Mouse (Mus musculus) embryo, embryonic 10.5 days (tissue): ENCODE measurements around the gene Rassf7.
A peak's percentile ranks its signal among the peaks of the same experiment; 100 is the strongest.
"Not testable (repeated sequence)": the region's sequence is repeated elsewhere in the genome, so short reads cannot be mapped to it uniquely, and the experiment has no call there.

Experiments used
- DNase-seq: peaks from one replicate; pipeline ENCODE4 v3.0.0-alpha.2; 2015; ENCODE audit warnings: low spot score

Rassf7 gene

DNA sequence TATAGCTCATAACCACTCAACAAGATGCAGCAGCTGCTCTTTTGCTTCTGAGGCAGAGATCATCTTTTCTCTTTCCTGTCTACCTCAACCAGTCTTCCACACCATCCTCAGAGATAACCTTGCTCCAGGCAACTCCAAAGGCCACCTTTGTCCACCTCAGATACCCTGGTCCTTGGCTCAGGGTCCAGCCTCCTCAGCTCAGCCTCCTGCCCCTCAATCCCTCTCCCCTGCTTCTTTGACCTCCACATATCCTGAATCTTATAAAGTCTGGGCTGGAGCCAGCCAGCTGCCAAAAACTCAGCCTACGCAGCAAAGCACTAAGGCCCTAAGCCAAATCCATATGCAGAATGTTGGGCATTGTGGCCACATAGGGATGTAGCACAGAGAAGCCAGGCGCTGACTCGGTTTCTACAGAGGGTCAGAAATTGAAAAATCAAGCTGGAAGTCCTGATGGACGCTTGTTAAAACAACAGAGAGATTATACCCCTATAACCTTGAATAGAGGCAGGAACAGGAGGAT is 7.1 kb downstream of the Rassf7 start:
- DNase-seq = no peak

DNA sequence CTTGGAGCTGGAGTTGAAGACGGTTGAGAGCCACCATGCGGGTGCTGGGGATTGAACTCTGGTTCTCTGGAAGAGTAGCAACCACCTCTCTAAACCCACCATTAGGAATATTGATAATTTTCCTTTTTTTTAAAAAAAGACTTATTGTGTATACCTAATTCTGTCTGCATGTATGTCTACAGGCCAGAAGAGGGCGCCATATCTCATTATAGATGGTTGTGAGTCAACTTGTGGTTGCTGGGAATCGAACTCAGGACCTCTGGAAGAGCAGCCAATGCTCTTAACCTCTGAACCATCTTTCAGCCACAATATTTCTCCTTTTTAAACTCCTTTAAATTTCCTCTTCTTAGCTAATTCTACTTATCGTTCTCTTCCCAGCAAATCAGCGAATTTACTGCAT is 10.9 kb downstream of the Rassf7 start:
- no peak for DNase-seq

DNA sequence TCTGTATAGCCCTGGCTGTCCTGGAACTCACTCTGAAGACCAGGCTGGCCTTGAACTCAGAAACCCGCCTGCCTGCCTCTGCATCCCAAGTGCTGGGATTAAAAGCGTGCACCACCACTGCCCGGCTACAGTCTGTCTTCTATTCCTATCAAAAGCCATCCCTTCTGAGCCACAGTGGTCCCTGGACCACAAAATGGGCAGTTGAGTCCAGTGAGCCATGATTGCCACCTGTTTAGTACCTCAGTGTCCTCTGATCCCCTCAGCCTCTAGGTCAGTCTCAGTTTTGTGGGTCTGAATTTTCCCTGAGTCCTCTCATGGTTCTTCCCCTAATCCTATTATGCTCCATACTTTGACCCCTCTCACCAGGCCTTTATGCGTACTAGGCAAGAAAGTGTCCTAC is 12.1 kb downstream of the Rassf7 start:
- no peak for DNase-seq

DNA sequence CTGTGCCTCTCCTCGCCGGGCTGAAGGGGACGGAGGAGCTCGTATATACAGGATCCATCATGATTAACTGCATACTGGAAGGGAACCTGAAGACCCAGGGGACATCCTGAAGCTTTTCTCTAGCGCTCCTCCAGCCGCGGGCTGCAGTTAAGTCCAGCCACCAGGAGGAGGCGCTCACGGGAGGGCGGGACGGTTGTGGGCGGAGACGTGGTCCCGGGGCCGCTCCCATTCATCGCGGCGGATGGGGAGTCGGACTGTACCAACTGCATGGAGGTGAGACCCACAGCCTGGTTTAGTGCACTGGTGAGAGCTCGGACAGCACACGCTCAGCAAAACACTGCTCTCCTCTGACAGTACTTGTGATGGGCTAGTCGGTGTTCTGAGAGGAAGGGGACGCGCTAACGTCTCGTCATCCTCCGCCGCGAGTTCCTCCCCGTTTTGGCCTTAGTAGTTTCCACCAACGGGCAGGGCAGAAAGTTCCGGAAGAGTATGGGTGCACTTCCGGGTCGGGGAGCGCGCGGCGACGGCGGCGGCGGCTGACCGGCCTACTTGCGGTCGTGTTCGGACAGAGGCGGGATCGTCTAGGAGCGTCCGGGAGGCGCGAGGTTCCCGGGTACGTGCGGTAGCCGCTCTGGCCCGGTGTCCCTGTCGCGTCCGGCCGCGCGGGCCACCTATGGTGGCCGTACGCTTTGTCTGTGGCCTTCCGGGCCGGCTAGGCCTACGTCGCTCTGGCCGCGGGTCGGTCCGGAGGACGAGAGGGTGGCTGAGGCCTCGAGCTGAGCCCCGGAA is 12.8 kb downstream of the Rassf7 start, which contains the start of gene Phrf1:
TSS of gene Phrf1 (plus strand) at position 506 of the 789 bp plus-strand sequence.
- DNase-seq = peak; percentile 92

DNA sequence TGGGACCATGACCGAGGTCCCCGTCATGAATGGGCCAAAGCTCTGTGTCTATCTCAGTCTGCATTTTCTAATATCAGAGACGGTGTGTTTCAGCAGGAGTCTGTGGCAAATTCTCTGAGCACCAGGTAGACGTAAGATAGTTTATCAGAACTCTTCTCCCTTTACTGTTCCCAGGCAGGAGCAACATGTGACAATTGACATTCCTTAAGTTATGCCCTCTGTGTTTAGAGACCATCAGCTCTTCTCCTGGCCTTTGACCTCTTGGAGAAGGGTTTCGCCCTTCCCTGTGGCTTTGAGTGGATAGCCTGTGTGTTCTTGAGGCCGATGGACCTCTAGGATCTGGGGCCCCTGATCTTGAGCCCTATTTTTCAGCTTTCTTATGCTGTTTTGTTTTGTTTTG is 14.0 kb downstream of the Rassf7 start:
- no peak for DNase-seq

DNA sequence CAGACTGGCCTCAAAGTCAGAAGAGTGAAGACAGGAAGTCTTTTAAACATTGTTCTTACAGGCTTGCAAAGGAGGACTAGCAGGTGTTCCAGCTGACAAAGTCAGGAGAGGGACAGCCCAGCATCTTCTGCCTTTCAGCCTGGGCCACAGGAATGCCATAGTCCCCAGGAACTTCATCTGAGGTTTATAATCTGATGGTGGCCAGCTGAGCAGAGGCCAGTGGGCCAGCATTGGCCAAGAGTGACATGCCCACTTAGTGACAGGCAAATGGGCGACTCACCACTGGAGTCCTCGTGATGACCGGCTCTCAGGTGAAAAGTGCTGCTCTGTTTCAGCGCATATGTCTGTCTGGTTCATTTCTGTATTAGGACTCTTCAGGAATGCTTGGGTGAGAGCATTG is 14.9 kb downstream of the Rassf7 start:
- DNase-seq = no peak

DNA sequence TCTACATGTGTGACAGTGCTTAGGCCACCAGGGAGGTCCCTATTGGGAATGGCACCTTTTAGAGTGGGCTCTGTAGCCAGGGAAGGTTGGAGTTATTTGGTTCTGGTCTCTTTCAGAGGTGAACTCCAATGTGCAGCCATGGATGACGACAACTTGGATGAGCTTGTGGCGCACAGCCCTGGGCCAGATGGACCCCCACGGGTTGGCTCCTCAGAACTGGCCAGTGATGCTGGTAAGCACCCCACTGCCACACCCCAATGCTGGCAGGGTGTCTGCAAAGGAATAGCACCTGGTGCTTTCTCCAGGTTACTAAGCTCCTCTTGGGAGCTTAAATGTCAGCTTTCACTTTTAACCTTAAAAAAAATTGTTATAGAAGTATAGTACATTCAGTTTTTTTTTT is 15.5 kb downstream of the Rassf7 start:
- DNase-seq = no peak

DNA sequence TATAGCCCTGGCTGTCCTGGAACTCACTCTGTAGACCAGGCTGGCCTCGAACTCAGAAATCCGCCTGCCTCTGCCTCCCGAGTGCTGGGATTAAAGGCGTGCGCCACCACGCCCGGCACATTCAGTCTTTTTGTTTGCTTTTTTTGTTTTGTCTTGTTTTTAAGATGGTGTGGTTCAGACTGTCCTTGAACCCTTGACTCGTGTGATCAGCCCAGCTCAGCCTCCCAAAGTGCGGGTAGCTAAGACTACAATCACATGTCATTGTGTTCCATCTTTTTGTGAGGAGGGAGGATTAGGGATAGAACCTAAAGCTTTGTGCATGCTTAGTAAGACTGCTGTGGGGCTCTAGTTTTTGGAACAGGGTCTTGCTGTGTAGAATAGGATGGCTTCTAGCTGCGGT is 15.9 kb downstream of the Rassf7 start:
- no peak for DNase-seq

DNA sequence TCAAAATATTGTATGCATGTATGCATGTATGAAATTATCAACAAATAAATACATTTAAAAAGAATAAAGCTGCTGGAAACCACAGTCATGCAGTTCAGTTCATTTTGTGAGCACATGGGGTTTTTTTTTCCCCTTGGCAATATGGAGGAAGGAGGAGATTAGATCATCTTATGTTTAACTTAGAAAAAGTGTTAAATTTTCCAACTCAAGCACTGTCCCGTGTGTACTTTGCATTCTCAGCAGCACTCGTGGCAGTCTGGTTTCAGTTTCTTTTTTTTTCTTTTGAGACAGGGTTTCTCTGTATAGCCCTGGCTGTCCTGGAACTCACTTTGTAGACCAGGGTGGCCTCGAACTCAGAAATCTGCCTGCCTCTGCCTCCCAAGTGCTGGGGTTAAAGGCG is 34.8 kb downstream of the Rassf7 start:
- not testable (repeated sequence) for DNase-seq

DNA sequence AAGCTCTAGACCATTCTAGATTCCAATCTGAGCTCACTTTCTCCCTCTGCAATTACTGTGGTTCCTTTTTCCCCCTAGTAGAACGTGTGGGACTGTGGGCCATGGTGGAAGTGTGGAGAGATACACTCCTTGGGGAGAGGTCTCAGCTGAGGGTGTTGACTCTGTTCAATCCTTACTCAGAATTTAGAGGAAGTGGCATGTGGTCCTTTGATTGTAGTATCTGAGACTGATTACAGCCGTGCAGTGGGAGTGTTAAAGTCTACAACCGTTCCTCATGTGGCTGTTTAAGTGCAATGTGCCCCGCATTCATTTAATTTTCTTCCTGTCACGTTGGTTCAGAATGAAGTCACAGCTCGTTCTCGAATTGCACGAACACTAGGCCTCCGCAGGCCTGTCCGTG is 40.5 kb downstream of the Rassf7 start:
- DNase-seq = no peak

DNA sequence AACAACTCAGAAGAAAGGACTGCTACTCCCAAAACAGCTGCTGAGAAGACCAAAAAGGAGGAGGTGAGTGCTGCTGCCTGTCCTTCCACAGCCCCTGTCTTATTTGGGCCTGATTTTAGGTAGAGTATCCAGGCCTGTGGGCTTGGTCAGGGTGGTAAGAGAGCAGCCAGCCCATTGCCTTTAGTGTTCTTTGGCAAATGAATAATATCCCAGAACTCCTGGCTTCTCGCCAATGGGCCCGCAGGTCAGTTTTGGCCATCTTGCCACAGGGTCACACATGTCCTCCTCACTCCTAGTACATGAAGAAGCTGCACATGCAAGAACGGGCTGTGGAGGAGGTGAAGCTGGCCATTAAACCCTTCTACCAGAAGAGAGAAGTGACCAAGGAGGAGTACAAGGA is 45.8 kb downstream of the Rassf7 start:
- DNase-seq = no peak

DNA sequence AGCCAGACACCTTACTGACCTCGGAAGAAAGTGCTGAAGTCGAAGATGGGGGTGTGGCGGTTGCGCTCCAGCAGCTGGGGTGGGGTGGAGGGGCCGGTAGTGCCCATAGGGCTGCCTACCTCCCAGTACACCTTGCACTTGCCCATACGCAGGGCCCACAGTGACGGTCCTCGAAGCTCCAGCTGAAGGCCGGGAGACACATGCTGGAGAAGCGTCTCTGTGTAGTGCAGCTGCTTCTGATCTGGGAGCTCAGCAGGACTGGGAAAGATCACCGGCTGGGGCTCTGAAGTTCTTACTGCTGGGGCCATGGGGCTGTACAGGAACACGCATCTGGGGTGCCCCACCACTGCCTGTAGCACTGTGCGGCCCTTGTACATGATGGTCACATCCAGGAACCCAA is 48.0 kb downstream of the Rassf7 start:
- DNase-seq = no peak

DNA sequence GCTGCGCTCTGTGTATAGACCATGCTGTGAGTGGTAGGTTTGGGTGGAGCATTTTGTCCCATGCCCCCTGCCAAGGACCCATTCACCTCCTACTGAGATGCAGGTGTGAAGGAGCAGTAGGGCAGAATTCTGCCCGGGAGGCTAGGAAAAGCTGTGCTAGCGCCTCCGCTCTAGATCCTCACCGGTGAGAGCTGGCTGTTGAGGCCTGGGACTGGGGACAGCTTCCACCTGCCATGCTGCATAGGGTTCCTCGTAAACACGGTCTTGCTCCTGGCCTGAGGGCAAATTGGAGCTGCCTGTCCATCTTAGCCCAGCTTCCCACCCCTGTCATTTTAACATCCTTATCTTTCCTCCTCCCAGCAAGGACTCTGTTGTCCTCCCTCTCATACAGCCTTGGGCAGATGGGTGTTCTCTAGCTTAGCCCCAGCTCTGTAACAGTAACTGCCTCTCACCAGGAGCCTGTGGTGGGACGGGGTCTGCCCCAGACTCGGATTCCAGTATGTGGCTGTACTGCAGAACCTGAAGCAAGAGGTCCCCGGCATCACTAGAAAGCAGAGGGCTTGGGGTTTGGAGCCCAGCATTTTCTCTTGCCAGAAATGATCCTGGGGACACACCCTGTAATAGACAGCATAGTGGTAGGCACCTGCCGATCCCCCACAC is 48.5 kb downstream of the Rassf7 start:
- DNase-seq = no peak

DNA sequence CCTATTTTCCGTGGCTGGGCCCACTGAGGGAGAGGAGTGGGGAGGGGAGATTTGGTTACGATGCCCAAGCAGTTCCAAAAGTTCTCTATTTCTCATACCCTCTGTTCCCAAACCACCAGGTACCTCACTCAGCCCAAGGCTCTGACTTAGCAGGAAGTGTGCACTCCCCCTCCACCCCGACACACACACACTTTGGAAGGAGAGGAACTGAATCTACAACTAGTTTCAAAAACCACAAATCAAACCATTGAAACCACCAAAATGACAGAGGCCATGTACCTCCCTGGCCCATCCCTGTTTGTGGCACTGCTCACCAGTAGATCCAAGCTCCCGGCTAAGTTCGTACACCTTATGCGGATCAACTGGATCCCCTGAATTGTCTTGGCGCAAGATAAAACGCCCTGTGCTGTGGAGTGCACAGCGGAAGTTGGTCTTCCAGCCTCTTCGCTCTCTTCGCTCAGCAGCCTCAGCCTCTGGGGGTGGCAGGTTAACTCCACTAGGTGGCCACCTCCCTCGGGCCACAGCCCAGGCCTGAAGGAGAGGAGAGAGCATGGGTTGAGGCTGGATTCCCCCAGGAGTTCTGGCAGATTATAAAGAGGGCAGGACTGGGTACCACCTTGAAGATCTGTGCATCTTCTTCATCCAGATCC is 49.2 kb downstream of the Rassf7 start:
- peak; percentile 50 for DNase-seq

DNA sequence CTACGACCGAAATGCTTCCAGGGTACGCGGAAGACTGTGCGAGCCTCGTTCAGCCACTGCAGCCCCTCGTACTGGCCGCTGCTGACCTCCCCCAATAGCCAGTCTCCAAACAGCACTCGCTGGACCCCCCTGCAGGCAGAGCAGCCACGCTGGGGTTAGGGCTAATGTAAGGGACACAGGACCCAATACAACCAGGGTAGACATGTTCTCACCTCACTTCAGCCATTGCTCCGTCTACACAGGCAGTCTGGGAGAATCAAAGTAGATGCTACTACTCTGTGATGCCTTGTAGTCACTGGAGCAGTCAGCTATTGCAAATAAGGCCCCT is 49.7 kb downstream of the Rassf7 start:
- DNase-seq = no peak

DNA sequence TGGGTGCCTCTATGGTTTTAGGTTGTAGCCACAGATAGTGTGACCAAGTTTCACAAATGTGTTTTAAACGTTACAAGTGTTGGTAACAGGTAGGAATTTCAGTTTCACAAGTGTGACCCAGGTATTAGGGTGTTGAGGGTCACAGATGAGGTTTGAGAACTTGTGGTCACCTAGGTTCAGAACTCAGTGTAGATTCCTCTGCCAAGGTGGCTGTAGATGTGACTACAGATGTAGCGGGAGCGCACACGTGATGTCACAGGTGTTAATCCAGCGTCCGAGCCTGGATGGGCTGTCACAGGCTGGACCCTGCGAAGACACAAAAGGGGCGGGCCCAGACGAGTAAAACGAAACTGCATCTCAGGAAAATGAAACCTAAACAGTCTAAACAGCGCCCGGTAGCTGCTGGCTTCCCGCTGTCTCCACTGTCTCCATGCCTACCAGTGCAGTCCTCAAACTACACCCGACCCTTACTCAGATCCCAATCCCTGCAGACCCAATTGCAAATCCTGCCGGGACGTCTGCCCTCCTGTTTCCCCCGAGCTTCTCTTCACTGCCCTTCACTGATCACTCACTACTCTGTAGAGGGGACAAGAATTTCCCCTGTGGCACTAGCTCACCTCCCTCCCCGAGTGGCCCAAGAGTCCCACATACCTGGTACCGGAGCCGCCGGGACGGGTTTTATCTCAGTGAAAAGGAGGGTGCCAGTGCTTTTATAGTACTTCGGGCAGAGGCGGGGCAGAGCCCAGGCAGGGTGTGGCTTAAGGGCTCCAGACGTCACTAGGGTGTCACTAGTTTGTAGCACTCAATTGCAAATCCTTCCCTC is 50.3 kb downstream of the Rassf7 start, which contains the start of gene Irf7:
TSS of gene Irf7 (minus strand) at position 743 of the 823 bp plus-strand sequence.
- DNase-seq = peak; percentile 40
